Mouse (Mus musculus) ES-Bruce4 (cell line): ENCODE data around the gene Aspscr1.

ENCODE experiments used
- CTCF ChIP-seq: IDR thresholded peaks from one replicate; pipeline ENCODE4 v1.8.1; 2011; ENCODE audit warnings: low read depth, low read length
- POLR2A ChIP-seq: IDR thresholded peaks from one replicate; pipeline ENCODE4 v1.8.1; 2011; ENCODE audit warnings: low read length; ENCODE audit not compliant: insufficient read depth

- no peak for TF ChIP-seq POLR2A
- TF ChIP-seq CTCF: no peak
These were observed 10.8 kb downstream of the Aspscr1 start for GRCm38 (mm10) chr11:120683536-120683935.
